Mouse (Mus musculus): ENCODE results near the gene Unkl.
A peak's percentile ranks its signal among the peaks of the same experiment; 100 is the strongest.

The Unkl gene

GRCm38 (mm10) chr17:25188150-25189031 lies at the start of gene Unkl:
Gene Unkl, plus strand, starts transcription at chr17:25188397.
- DNase-seq (ENCODE audit: low read depth, low spot score), result peak; percentile 46

- no peak for DNase-seq (ENCODE audit: low read depth, low spot score)
Measured at GRCm38 (mm10) chr17:25138803-25139202, 49.4 kb upstream of the Unkl start.

GRCm38 (mm10) chr17:25139960-25140359 lies 48.2 kb upstream of the Unkl start:
- no peak for DNase-seq (ENCODE audit: low read depth, low spot score)

- DNase-seq (ENCODE audit: low read depth, low spot score), result no peak
Measured at GRCm38 (mm10) chr17:25162161-25162560, 26.0 kb upstream of the Unkl start, which contains the start of gene Ccdc154. Gene Ccdc154, plus strand, starts transcription at chr17:25162461.

- DNase-seq (ENCODE audit: low read depth, low spot score), result no peak
Measured at GRCm38 (mm10) chr17:25163387-25163786, 24.8 kb upstream of the Unkl start.

GRCm38 (mm10) chr17:25164770-25165169 lies 23.4 kb upstream of the Unkl start:
- no peak for DNase-seq (ENCODE audit: low read depth, low spot score)

GRCm38 (mm10) chr17:25165970-25166671 lies 22.1 kb upstream of the Unkl start:
- DNase-seq (ENCODE audit: low read depth, low spot score), result no peak

GRCm38 (mm10) chr17:25169706-25170105 lies 18.5 kb upstream of the Unkl start:
- no peak for DNase-seq (ENCODE audit: low read depth, low spot score)

- DNase-seq (ENCODE audit: low read depth, low spot score), result no peak
Measured at GRCm38 (mm10) chr17:25172558-25172957, 15.6 kb upstream of the Unkl start.

GRCm38 (mm10) chr17:25175411-25175810 lies 12.8 kb upstream of the Unkl start, which contains the start of gene Gm38655:
Gene Gm38655, minus strand, starts transcription at chr17:25175471.
- DNase-seq (ENCODE audit: low read depth, low spot score), result no peak

- no peak for DNase-seq (ENCODE audit: low read depth, low spot score)
Measured at GRCm38 (mm10) chr17:25183232-25183631, 5.0 kb upstream of the Unkl start.

- DNase-seq (ENCODE audit: low read depth, low spot score), result peak; percentile 99
Measured at GRCm38 (mm10) chr17:25184129-25184691, 4.0 kb upstream of the Unkl start, which contains the start of gene BC003965. Gene BC003965, plus strand, starts transcription at chr17:25184554.

GRCm38 (mm10) chr17:25184961-25185360 lies 3.2 kb upstream of the Unkl start:
- DNase-seq (ENCODE audit: low read depth, low spot score), result no peak

GRCm38 (mm10) chr17:25187784-25188149 lies 430 bp upstream of the Unkl start:
- no peak for DNase-seq (ENCODE audit: low read depth, low spot score)

- DNase-seq (ENCODE audit: low read depth, low spot score), result no peak
Measured at GRCm38 (mm10) chr17:25189091-25189490, 894 bp downstream of the Unkl start.

- no peak for DNase-seq (ENCODE audit: low read depth, low spot score)
Measured at GRCm38 (mm10) chr17:25202401-25202800, 14.2 kb downstream of the Unkl start.

GRCm38 (mm10) chr17:25210006-25210405 lies 21.8 kb downstream of the Unkl start:
- no peak for DNase-seq (ENCODE audit: low read depth, low spot score)

GRCm38 (mm10) chr17:25210680-25211466 lies 22.7 kb downstream of the Unkl start:
- DNase-seq (ENCODE audit: low read depth, low spot score), result no peak

- DNase-seq (ENCODE audit: low read depth, low spot score), result no peak
Measured at GRCm38 (mm10) chr17:25211705-25212104, 23.5 kb downstream of the Unkl start.

- DNase-seq (ENCODE audit: low read depth, low spot score), result no peak
Measured at GRCm38 (mm10) chr17:25215431-25215830, 27.2 kb downstream of the Unkl start.

- DNase-seq (ENCODE audit: low read depth, low spot score), result no peak
Measured at GRCm38 (mm10) chr17:25218967-25219366, 30.8 kb downstream of the Unkl start.
